Mouse (Mus musculus) ovary, postnatal 10 days (tissue): ENCODE measurements around the gene Irf2bpl.
A peak's percentile ranks its signal among the peaks of the same experiment; 100 is the strongest.

Experiments
- DNase-seq: peaks from one replicate; pipeline ENCODE4 v3.0.0; 2022; ENCODE audit warnings: low spot score

Irf2bpl gene

GRCm38 (mm10) chr12:86898448-86898847 is 13.8 kb upstream of the Irf2bpl start:
- DNase-seq: no peak

GRCm38 (mm10) chr12:86897769-86898273 is 13.2 kb upstream of the Irf2bpl start:
- no peak for DNase-seq

- no peak for DNase-seq
These were observed 12.4 kb upstream of the Irf2bpl start for GRCm38 (mm10) chr12:86896921-86897512.

- DNase-seq: no peak
These were observed 11.9 kb upstream of the Irf2bpl start for GRCm38 (mm10) chr12:86896441-86896890.

GRCm38 (mm10) chr12:86895703-86896409 is 11.3 kb upstream of the Irf2bpl start:
- DNase-seq: no peak

GRCm38 (mm10) chr12:86894841-86895428 is 10.3 kb upstream of the Irf2bpl start:
- peak; percentile 56 for DNase-seq

GRCm38 (mm10) chr12:86894184-86894839 is 9.7 kb upstream of the Irf2bpl start:
- peak; percentile 94 for DNase-seq

- DNase-seq: no peak
These were observed 9.0 kb upstream of the Irf2bpl start for GRCm38 (mm10) chr12:86893326-86894183.

- DNase-seq: no peak
These were observed 8.2 kb upstream of the Irf2bpl start for GRCm38 (mm10) chr12:86892711-86893311.

GRCm38 (mm10) chr12:86891786-86892702 is 7.4 kb upstream of the Irf2bpl start:
- peak; percentile 64 for DNase-seq

- no peak for DNase-seq
These were observed 6.8 kb upstream of the Irf2bpl start for GRCm38 (mm10) chr12:86891454-86891785.

GRCm38 (mm10) chr12:86890796-86891301 is 6.3 kb upstream of the Irf2bpl start:
- DNase-seq: no peak

- no peak for DNase-seq
These were observed 5.6 kb upstream of the Irf2bpl start for GRCm38 (mm10) chr12:86890091-86890720.

- no peak for DNase-seq
These were observed 4.6 kb upstream of the Irf2bpl start for GRCm38 (mm10) chr12:86889103-86889644.

- DNase-seq: peak; percentile 69
These were observed 3.8 kb upstream of the Irf2bpl start for GRCm38 (mm10) chr12:86888130-86889069.

- no peak for DNase-seq
These were observed 3.0 kb upstream of the Irf2bpl start for GRCm38 (mm10) chr12:86887381-86888129.

- no peak for DNase-seq
These were observed 1.9 kb upstream of the Irf2bpl start for GRCm38 (mm10) chr12:86886446-86886965.
